Mouse (Mus musculus) kidney, postnatal 14 days (tissue): Measurements from ENCODE around the gene Fahd1.
A peak's percentile ranks its signal among the peaks of the same experiment; 100 is the strongest.

ENCODE experiments used
- DNase-seq: peaks from one replicate; pipeline ENCODE4 v3.0.0; 2022; ENCODE audit warnings: mixed read lengths

Gene Fahd1

GRCm38 (mm10) chr17:24844525-24844924 lies 5.6 kb downstream of the Fahd1 start:
- no peak for DNase-seq

- no peak for DNase-seq
These were observed 7.5 kb downstream of the Fahd1 start for GRCm38 (mm10) chr17:24842631-24843030.

- DNase-seq, result peak; percentile 64
These were observed 9.0 kb downstream of the Fahd1 start for GRCm38 (mm10) chr17:24841133-24841532.

GRCm38 (mm10) chr17:24840341-24840740 lies 9.8 kb downstream of the Fahd1 start:
- no peak for DNase-seq

- no peak for DNase-seq
These were observed 10.3 kb downstream of the Fahd1 start, which contains the start of gene Hagh for GRCm38 (mm10) chr17:24839842-24840241. Hagh (plus strand) TSS chr17:24840143.

- peak; percentile 21 for DNase-seq
These were observed 28.5 kb downstream of the Fahd1 start for GRCm38 (mm10) chr17:24821351-24822280.

GRCm38 (mm10) chr17:24819469-24819868 lies 30.7 kb downstream of the Fahd1 start:
- no peak for DNase-seq

- no peak for DNase-seq
These were observed 32.0 kb downstream of the Fahd1 start for GRCm38 (mm10) chr17:24818172-24818571.

- no peak for DNase-seq
These were observed 32.7 kb downstream of the Fahd1 start for GRCm38 (mm10) chr17:24817503-24817902.

- DNase-seq, result no peak
These were observed 34.9 kb downstream of the Fahd1 start for GRCm38 (mm10) chr17:24815256-24815655.

- no peak for DNase-seq
These were observed 37.9 kb downstream of the Fahd1 start for GRCm38 (mm10) chr17:24812215-24812614.

- DNase-seq, result no peak
These were observed 39.0 kb downstream of the Fahd1 start for GRCm38 (mm10) chr17:24811211-24811610.

- DNase-seq, result peak; percentile 85
These were observed 45.9 kb downstream of the Fahd1 start, which contains the start of gene Meiob for GRCm38 (mm10) chr17:24803952-24804951. Meiob (plus strand) TSS chr17:24804289.

- DNase-seq, result no peak
These were observed 49.6 kb downstream of the Fahd1 start for GRCm38 (mm10) chr17:24800524-24800923.

GRCm38 (mm10) chr17:24799476-24799875 lies 50.7 kb downstream of the Fahd1 start:
- DNase-seq, result no peak
